In the genomic region with DNA sequence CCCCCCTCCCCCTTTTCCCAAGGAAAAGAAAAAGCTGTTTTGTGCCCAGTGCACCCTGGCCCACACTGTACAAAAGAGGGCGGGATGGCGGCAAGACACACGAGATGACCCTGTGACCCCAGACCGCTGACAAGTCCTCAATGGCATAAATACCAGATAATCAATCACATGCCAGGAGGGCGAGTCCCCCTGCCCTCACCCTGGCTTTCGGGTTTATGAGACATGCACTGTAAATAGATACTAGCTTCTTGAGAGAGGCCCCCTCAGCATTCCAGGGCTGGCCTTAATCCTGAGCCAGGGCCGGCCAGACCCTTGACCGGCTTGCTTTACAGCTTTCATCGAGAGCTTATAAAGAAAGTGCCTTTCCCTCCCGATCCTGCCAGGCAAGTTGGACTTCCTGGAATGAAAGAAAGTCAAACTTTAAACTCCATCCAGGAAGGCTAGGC, we compare ENCODE assay signal across 9 mouse cellular contexts.
DNase-seq lines count a peak whose midpoint lies in the region; ATAC-seq and TF ChIP-seq lines count a peak whose summit lies in the region.
"Had no signal": no experiment of that assay in that cellular context is flagged by ENCODE, and none has a peak within 500 bp of the region (broad histone marks: within the 10 kb centered on the region; RNA-seq: fewer than 3 reads in every experiment).

No protein-coding gene starts in this region.

- peak overlapping the region; percentile 9; the same call in 1 of the 2 replicates for H3K27ac ChIP-seq in heart, embryonic 16.5 days (ENCODE audit: low read length)
- no peak overlapping the region for H3K27ac ChIP-seq in heart, adult 2 months
- peak overlapping the region; percentile 31; the same call in 1 of the 2 replicates for H3K27ac ChIP-seq in intestine, embryonic 16.5 days (ENCODE audit: low read length)

- H3K9me3 ChIP-seq in heart, embryonic 16.5 days (replicated peaks; ENCODE audit: control insufficient read depth, low read length) = no peaks in the 10 kb centered on the region
- no peaks in the 10 kb centered on the region for H3K9me3 ChIP-seq in intestine, embryonic 16.5 days (ENCODE audit: control insufficient read depth, low read length)

- H3K79me2 ChIP-seq in heart, adult 2 months (replicated peaks; ENCODE audit: control insufficient read depth, insufficient read depth, low read length) = peaks cover 2% of the 10 kb centered on the region

- 0 out of 2 replicates have a peak overlapping the region, but pooled peaks have one; percentile 4 for H3K4me2 ChIP-seq in heart, embryonic 16.5 days (ENCODE audit: low read depth, low read length)
- 0 out of 2 replicates have a peak overlapping the region, but pooled peaks have one; percentile 3 for H3K4me2 ChIP-seq in intestine, embryonic 16.5 days (ENCODE audit: low read depth, low read length)

- no peak for ATAC-seq in heart, embryonic 16.5 days (replicated peaks; ENCODE audit: extremely low read depth, insufficient read depth, low FRiP score)
- peak; percentile 81 for ATAC-seq in intestine, embryonic 16.5 days

- no peak for DNase-seq in heart, adult 2 months
- DNase-seq in embryo, embryonic 10.5 days (ENCODE audit: low spot score) = peak; percentile 85
- DNase-seq in lung, postnatal 10 days = peak; percentile 18
- DNase-seq in left cerebral cortex, adult 11 months (ENCODE audit: low spot score) = no peak
- DNase-seq in urinary bladder, adult 18-20 months (ENCODE audit: low spot score in 2 of 2) = no peak
- no peak for DNase-seq in ovary, adult 18-20 months (ENCODE audit: low spot score)
- DNase-seq: gastrocnemius, postnatal 14 days had no signal

- no peak for TF ChIP-seq EP300 in heart, adult 2 months (IDR thresholded peaks at IDR 0.05; ENCODE audit: insufficient read depth, low read depth, low read length)

- no peak for TF ChIP-seq CTCF in heart, adult 2 months (IDR thresholded peaks at IDR 0.05)

- H3K4me3 ChIP-seq in heart, embryonic 16.5 days (ENCODE audit: low read length) = no peak overlapping the region
- H3K4me3 ChIP-seq in heart, adult 2 months = no peak overlapping the region
- H3K4me3 ChIP-seq in intestine, embryonic 16.5 days (ENCODE audit: low read length) = no peak overlapping the region

- WGBS in heart, embryonic 16.5 days = 22% methylated on average over 10 of the region's 10 CpGs
- 52% methylated on average over 10 of the region's 10 CpGs for WGBS in heart, adult 2 months
- WGBS in intestine, embryonic 16.5 days = 14% methylated on average over 10 of the region's 10 CpGs

- peak overlapping the region; percentile 34; the same call in 1 of the 2 replicates for H3K9ac ChIP-seq in heart, embryonic 16.5 days (ENCODE audit: low read length)
- no peak overlapping the region for H3K9ac ChIP-seq in heart, adult 2 months (ENCODE audit: low read depth, low read length)
- peak overlapping the region; percentile 25; the same call in 1 of the 2 replicates for H3K9ac ChIP-seq in intestine, embryonic 16.5 days (ENCODE audit: low read depth, low read length)

- no peaks in the 10 kb centered on the region for H3K27me3 ChIP-seq in heart, embryonic 16.5 days (ENCODE audit: control insufficient read depth, insufficient read depth, low read length)
- H3K27me3 ChIP-seq in heart, adult 2 months (ENCODE audit: control insufficient read depth, insufficient read depth, low read length) = no peaks in the 10 kb centered on the region
- H3K27me3 ChIP-seq in intestine, embryonic 16.5 days (replicated peaks; ENCODE audit: control insufficient read depth, insufficient read depth, low read length) = no peaks in the 10 kb centered on the region

- H3K36me3 ChIP-seq in heart, embryonic 16.5 days (ENCODE audit: control insufficient read depth, insufficient read depth) = no peaks in the 10 kb centered on the region
- peaks cover 5% of the 10 kb centered on the region; the same call in 1 of the 2 replicates for H3K36me3 ChIP-seq in heart, adult 2 months (ENCODE audit: control insufficient read depth, insufficient read depth, low read length)
- no peaks in the 10 kb centered on the region for H3K36me3 ChIP-seq in intestine, embryonic 16.5 days (ENCODE audit: control insufficient read depth, insufficient read depth, low read length)

- intact Hi-C loops in heart, adult 2 months (cut with DNase I) = loop anchor here (1.0 to 5.0 kb wide), 2 partner anchors 23 to 37 kb away; no protein-coding TSS in a partner anchor

- TF ChIP-seq POLR2A in heart, adult 2 months (IDR thresholded peaks at IDR 0.05; ENCODE audit: insufficient read depth, low read depth, low read length) = no peak

- H3K4me1 ChIP-seq in heart, embryonic 16.5 days (ENCODE audit: control insufficient read depth, insufficient read depth, low read length) = peaks cover 25% of the 10 kb centered on the region
- H3K4me1 ChIP-seq in heart, adult 2 months (ENCODE audit: control insufficient read depth, insufficient read depth, low read length) = peaks cover 4% of the 10 kb centered on the region; the same call in 1 of the 2 replicates
- H3K4me1 ChIP-seq in intestine, embryonic 16.5 days (ENCODE audit: control insufficient read depth, insufficient read depth, low read length) = peaks cover 20% of the 10 kb centered on the region

Comparison
In these comparisons a context has a peak if more than half of its experiments do, and no peak if none do; other contexts are left out.
1. DNase-seq: peak in embryo, embryonic 10.5 days (single experiment) and lung, postnatal 10 days (single experiment); none in heart, adult 2 months (0 of 2), left cerebral cortex, adult 11 months (single experiment), urinary bladder, adult 18-20 months (0 of 2) and ovary, adult 18-20 months (single experiment).